Mouse (Mus musculus) thymus, adult 18-20 months (tissue): ENCODE results near the gene Krt26.

Experiments used
- DNase-seq, 2 experiments: peaks; one replicate each; pipeline ENCODE4 v3.0.0; 2022; ENCODE audit warnings: mixed read lengths in 2 of 2

Gene Krt26

GRCm38 (mm10) chr11:99337866-99338265 is at the start of gene Krt26:
TSS of gene Krt26 (minus strand) at chr11:99337966.
- DNase-seq: no peak

- DNase-seq: peak; percentile 58 to 61
Measured at GRCm38 (mm10) chr11:99385813-99386721, 48.3 kb upstream of the Krt26 start.

- DNase-seq: peak in 1 of 2 experiments; percentile 17
Measured at GRCm38 (mm10) chr11:99379568-99379967, 41.8 kb upstream of the Krt26 start.

- DNase-seq: no peak
Measured at GRCm38 (mm10) chr11:99374803-99375202, 37.0 kb upstream of the Krt26 start, which contains the start of gene Krt28. TSS of gene Krt28 (minus strand) at chr11:99374903.

- DNase-seq: no peak
Measured at GRCm38 (mm10) chr11:99369853-99370451, 32.2 kb upstream of the Krt26 start.

GRCm38 (mm10) chr11:99369229-99369628 is 31.5 kb upstream of the Krt26 start:
- no peak for DNase-seq

GRCm38 (mm10) chr11:99366791-99367190 is 29.0 kb upstream of the Krt26 start:
- no peak for DNase-seq

GRCm38 (mm10) chr11:99364412-99364811 is 26.6 kb upstream of the Krt26 start:
- no peak for DNase-seq

GRCm38 (mm10) chr11:99361423-99361822 is 23.7 kb upstream of the Krt26 start:
- no peak for DNase-seq

GRCm38 (mm10) chr11:99351004-99351403 is 13.2 kb upstream of the Krt26 start, which contains the start of gene Krt27:
TSS of gene Krt27 (minus strand) at chr11:99351104.
- no peak for DNase-seq

GRCm38 (mm10) chr11:99339299-99339847 is 1.6 kb upstream of the Krt26 start:
- no peak for DNase-seq

GRCm38 (mm10) chr11:99333426-99333825 is 4.3 kb downstream of the Krt26 start:
- DNase-seq: no peak

- DNase-seq: no peak
Measured at GRCm38 (mm10) chr11:99329655-99330054, 8.1 kb downstream of the Krt26 start.

GRCm38 (mm10) chr11:99322851-99323250 is 14.9 kb downstream of the Krt26 start, which contains the start of gene Krt25:
TSS of gene Krt25 (minus strand) at chr11:99322951.
- no peak for DNase-seq

- no peak for DNase-seq
Measured at GRCm38 (mm10) chr11:99321094-99321493, 16.7 kb downstream of the Krt26 start.

GRCm38 (mm10) chr11:99319127-99319526 is 18.6 kb downstream of the Krt26 start:
- no peak for DNase-seq

GRCm38 (mm10) chr11:99316543-99316942 is 21.2 kb downstream of the Krt26 start:
- DNase-seq: no peak

- no peak for DNase-seq
Measured at GRCm38 (mm10) chr11:99314594-99314993, 23.2 kb downstream of the Krt26 start.

GRCm38 (mm10) chr11:99310882-99311281 is 26.9 kb downstream of the Krt26 start:
- DNase-seq: no peak

GRCm38 (mm10) chr11:99307579-99307978 is 30.2 kb downstream of the Krt26 start:
- DNase-seq: no peak

- no peak for DNase-seq
Measured at GRCm38 (mm10) chr11:99295039-99295438, 42.7 kb downstream of the Krt26 start.

- peak; percentile 5 to 18 for DNase-seq
Measured at GRCm38 (mm10) chr11:99292846-99293245, 44.9 kb downstream of the Krt26 start.

- DNase-seq: no peak
Measured at GRCm38 (mm10) chr11:99284833-99285312, 52.9 kb downstream of the Krt26 start, which contains the start of gene Krt24. TSS of gene Krt24 (minus strand) at chr11:99285262.
